Mouse (Mus musculus) olfactory bulb, adult 2 months (tissue): Measurements from ENCODE around the gene Kmo.

Source experiments
- CTCF ChIP-seq: fragments of 200-500 bp; IDR thresholded peaks from 2 replicates; pipeline ENCODE4 v1.5.1; 2012; ENCODE audit warnings: low read depth, mild to moderate bottlenecking, low read length, moderate library complexity; ENCODE audit not compliant: insufficient read depth
- POLR2A ChIP-seq: fragments of 200-500 bp; IDR thresholded peaks from 2 replicates; pipeline ENCODE4 v1.6.1; 2012; ENCODE audit warnings: mild to moderate bottlenecking, low read depth, low read length, moderate library complexity; ENCODE audit not compliant: insufficient read depth

- TF ChIP-seq POLR2A (peak; percentile 71), CTCF (no peak)
Observed at GRCm38 (mm10) chr1:175625257-175625879, 5.2 kb downstream of the Kmo start, which contains the start of gene Fh1.
